Mouse (Mus musculus) lung, adult 18-20 months (tissue): ENCODE data around the gene Zcchc24.

Source experiments
- DNase-seq, 2 experiments: peaks; one replicate each; pipeline ENCODE4 v3.0.0; 2022; ENCODE audit warnings: mixed read lengths in 2 of 2

The Zcchc24 gene

GRCm38 (mm10) chr14:25746971-25747945, 21.6 kb downstream of the Zcchc24 start:
- DNase-seq, result peak; percentile 37 to 62

- no peak for DNase-seq
Observed at GRCm38 (mm10) chr14:25746371-25746770, 22.5 kb downstream of the Zcchc24 start.

GRCm38 (mm10) chr14:25745365-25746184, 23.3 kb downstream of the Zcchc24 start:
- DNase-seq, result no peak

- peak in 1 of 2 experiments; percentile 42 for DNase-seq
Observed at GRCm38 (mm10) chr14:25742943-25743342, 25.9 kb downstream of the Zcchc24 start.

- DNase-seq, result no peak
Observed at GRCm38 (mm10) chr14:25741840-25742367, 26.9 kb downstream of the Zcchc24 start.

- DNase-seq, result no peak
Observed at GRCm38 (mm10) chr14:25741211-25741610, 27.6 kb downstream of the Zcchc24 start.

DNA sequence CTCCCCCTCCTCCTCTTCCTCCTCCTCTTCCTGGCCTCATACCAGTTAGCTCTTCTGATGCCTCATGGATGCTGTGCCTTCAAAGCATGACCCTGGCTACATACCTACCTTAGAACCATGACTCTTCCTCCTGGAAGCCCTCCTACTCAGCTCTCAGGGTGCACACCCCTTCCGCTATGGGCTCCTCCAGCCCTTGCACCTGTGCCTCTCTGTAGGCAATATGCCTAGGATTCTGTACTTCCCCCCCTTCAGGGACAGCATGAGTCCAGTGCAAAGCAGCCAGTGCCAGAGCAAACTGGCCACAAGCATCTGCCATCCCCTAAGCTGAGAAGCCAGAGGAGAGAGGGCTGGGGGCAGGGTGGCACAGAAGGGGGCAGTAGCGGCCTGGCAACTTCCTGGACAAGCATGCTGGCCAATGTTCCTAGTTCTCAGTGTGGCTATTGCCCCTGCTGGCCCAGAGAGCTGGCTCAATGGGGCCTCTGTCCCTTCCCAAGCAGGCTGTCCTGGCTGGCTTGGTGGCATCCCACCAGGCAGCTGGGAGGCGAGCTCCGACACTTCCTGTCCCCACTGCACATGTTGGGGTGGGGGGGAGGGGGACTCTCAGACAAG, 28.8 kb downstream of the Zcchc24 start:
- DNase-seq, result no peak

- peak; percentile 53 to 72 for DNase-seq
Observed at GRCm38 (mm10) chr14:25738591-25739001, 30.2 kb downstream of the Zcchc24 start.

DNA sequence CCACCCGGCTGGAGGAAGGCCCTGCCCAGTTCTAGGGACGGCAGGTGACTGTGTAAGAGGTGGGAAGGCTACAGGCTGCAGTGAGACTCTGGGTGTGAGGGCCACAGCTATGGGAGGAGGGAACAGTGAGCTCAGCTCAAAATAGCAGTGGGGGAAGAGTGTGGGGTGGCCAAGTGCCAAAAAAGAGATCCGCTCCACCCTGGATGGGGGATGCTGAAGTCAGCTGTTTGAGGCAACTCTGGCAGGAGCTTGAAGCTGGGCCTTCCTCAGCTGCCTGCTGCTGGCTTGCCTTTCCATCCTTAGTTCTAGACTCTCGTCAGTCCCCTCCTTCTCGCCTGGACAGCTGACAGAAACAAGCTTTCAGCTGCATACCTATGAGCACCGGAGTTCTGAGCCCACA, 32.2 kb downstream of the Zcchc24 start:
- DNase-seq, result peak; percentile 75 to 76

DNA sequence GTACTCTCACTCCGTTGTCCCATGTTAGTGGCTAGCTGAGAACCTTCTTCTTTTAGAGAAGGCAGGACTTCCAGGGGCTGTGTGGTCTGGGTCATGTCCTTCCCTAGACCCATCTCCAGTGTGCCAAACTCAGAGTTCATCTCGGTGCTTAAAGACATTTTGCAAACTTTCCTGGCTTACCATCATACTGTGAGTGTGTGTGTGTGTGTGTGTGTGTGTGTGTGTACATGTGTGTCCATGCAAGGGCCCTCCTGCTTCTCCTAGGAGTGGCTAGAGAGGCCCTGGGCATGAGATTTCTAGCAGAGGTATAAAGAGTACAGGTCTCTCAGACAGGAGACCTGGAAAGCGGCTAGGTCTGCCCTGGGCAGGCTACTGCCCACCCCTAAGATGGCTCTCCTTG, 32.7 kb downstream of the Zcchc24 start:
- no peak for DNase-seq

DNA sequence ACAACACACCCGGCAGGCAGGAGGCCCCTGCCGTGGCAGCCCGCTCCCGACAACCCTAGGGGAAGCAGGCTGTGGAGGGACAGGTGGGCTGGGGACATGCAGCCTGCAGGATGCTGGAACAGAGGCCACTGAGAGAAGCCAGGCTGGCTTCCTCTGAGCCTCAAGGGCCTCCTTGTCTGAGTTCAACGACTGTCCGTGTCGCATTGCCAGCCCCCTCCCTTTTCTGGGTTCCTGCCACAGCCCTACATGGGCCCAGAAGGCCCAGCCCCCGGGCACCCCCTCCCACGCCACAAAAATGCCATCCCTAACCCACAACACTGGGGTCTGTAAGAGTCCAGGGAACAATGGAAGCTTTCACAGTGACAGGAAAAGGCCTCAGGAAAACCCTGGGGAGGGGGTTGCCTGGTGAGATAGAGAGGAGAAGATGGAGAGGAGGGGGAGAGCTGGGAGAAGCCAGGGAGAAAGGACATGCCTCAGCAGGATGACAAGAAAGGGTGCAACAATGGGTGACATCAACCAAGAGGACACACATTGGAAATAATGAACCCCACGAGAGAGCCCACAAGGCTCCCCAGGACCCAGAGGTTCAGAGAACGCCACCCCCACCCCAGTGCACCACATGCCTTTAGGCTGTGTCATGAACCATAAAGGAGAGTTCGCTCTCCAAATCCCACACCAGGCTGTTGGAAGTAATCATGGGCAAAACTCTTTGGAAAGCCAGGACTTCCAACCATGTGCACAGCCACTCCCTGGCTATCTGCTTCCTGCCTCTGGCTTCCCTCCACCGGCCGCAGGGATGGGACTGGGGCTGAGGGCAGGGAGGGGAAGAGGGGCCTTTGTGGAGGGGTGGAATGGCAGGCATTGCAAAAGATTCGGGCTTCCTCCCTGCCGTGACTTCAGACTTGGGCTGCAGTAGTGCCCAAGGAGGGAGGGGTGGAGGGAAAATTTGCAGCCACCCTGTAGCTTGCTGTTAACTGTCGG, 33.8 kb downstream of the Zcchc24 start:
- DNase-seq, result peak; percentile 53 to 57

DNA sequence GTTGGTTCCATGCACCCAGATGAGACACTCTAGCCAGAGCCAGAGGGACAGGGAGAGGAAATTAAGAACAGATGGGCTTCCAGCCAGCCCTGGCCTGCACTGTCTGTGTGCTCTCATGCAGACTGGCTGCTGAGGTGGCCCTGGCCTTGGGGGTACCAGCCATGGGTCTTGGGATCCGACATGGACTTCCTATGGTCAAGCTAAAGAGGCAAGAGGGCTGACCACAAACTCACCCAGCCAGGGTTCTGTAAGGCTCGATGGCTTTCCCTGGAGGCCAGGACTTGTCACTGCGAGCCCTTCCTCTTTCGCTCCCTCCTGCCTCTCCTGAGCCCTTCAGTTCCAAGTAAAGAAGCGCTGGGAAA, 41.7 kb downstream of the Zcchc24 start:
- DNase-seq, result no peak

DNA sequence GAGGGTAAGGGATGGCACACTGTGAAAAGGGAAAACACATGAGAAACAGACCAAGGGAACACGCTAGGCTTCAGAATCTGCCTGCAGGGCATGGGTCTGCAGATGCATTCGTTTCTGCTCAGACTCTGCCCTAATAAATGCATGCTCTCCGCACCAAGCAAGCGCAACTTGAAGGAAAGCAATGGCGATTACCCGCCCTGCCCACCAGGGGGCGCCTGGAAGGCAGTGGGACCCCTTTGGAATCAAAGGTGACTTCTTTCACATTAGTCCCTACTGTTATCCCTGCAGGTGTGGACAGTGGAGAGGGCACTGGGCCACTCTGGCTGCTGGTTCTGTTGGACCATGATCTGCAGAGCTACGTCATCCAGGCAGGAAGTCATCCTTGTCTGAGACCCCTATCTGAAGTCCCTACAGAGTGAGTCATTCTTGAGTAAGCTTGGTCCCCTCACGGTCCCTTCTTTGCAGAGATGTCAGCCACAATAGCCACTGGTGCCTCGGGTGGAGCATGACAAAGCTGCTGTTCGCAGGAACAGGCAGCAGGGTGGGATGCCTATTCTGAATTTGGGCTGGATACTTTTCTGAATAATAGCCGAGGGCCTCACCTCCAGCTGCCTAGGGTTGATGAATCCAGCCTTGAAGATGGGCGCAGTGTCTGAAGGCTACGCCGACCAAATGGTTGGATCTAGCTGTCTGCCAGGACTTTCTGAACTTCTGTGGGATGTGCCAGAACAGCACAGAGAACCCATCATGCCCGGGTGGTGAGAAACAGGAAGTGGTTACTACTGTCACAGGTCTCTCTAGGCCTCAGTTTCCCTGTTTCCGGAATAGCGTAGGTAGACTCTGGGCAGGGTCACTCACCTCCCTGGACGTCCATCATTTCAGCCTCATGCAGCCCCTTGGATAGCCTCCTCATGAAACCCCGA, 42.4 kb downstream of the Zcchc24 start:
- peak in 1 of 2 experiments; percentile 48 for DNase-seq

DNA sequence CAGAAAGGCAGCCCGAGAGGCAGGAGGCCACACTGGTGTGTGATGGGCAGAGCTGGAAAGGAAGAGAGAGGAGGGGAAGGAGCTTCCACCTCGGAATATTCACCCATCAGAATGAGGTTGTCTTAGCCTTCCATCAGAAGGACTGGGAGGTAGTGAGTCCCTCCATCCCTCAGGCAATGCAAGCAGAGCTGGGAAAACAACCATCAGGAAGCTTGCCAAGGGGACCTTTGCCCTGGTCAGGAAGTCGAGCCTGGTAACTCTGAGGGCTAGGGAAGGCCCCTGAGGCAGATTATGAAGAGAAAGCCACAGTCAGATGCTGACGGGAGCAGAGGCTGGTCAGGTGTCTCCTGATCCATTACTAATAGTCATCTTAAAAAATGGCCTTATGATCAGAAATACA, 43.1 kb downstream of the Zcchc24 start:
- DNase-seq, result no peak

- peak; percentile 82 to 84 for DNase-seq
Observed at GRCm38 (mm10) chr14:25725032-25725497, 43.8 kb downstream of the Zcchc24 start.

GRCm38 (mm10) chr14:25720962-25721707, 47.7 kb downstream of the Zcchc24 start:
- DNase-seq, result no peak

GRCm38 (mm10) chr14:25719371-25719770, 49.5 kb downstream of the Zcchc24 start:
- DNase-seq, result peak in 1 of 2 experiments; percentile 42

- DNase-seq, result peak in 1 of 2 experiments; percentile 56
Observed at GRCm38 (mm10) chr14:25718471-25718870, 50.4 kb downstream of the Zcchc24 start.

DNA sequence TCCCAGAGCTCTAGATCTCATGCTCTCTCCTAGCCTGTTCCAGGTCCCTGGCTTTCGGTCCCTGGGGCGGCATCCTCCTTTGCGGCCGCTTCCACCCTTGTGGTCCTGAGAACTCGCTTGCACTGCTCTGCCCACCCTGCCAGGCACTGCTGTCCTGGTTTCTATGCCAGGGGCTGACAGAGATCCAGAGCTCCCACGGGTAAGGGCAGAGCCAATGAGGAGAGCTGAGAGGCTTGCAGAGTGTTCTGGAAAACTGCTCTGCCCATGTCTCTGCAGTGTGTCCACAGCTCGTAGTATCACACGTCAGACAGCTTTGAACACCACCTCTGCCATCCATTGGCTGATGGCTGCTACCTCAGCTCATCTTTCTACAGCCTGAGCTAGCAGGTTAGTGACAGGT, 51.1 kb downstream of the Zcchc24 start:
- no peak for DNase-seq

DNA sequence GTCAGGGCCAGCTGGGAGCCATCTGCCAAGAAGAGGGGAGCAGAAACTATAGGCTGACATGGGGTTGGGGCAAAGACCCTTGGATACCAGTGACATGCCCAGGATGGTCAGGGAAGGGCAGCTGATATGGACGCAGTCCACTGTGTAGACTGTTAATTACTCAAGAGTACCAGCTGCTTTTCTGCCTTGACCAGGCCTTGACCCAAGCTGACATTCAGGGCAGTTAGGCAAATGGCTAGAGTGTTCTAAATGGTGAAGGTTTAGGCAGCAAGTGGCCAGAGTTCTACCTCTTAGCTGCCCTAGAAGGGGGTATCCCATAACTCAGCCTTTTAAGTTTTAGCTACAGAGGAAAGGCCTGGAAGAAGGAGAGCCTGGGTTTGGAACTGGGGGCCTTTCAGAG, 52.3 kb downstream of the Zcchc24 start:
- DNase-seq, result no peak
